8 mouse cellular contexts compared by ENCODE assay signal in the genomic region with DNA sequence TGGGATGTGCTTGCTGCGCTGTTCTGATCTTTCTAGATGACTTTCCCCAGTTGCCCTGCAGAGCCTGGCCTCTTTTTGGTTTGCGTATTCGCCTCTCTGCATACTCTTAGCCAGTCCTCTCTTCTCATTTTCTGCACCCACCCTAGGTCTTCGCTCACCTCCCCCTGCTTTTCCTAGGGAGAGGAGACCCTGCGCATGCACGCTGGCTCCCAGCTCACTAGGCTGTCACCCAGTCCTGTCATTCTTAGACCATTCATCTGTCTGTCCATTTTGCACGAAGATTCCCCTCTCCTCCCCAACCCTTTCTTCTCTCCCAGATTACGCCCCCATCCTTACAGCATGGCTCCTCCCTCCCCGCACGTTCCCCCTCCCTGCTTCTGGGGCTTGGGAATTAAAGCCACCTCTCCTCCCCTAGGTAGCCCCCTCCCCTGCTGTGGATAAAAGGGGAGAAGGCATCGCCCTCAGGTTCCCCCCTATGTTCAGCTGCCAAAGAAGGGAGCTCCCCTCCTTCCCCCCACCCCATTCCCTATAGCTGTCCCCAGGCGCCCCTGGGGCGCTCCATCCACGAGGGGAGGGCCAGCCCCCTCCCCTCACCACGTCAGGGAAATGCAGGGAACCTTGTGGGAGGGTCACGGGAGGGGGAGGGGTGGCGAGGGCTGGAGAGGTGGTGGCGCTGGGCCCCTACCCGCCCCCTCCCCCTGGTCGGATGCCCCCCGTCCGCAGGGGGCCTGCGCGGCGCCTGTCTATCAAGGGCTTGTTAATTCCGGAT. TPM values are rescaled to one million over a fixed set of nuclear protein-coding genes. Genes with fewer than 3 reads are reported as not detected.
DNase-seq lines count a peak whose midpoint lies in the region; ATAC-seq and TF ChIP-seq lines count a peak whose summit lies in the region.

No protein-coding gene starts in this region.

- peak overlapping the region; percentile 86 for H3K4me3 ChIP-seq in gastrocnemius, adult 2 months
- H3K4me3 ChIP-seq in hindbrain, embryonic 12.5 days = peak overlapping the region; percentile 43
- peak overlapping the region; percentile 48 for H3K4me3 ChIP-seq in midbrain, embryonic 16.5 days (ENCODE audit: low read depth, low read length)

- H3K4me1 ChIP-seq in hindbrain, embryonic 12.5 days = peaks cover 47% of the 10 kb centered on the region
- peaks cover 25% of the 10 kb centered on the region for H3K4me1 ChIP-seq in midbrain, embryonic 16.5 days (ENCODE audit: control insufficient read depth, insufficient read depth, low read length)

- ATAC-seq in hindbrain, embryonic 12.5 days (ENCODE audit: low FRiP score) = peak; percentile 44
- peak; percentile 44 for ATAC-seq in midbrain, embryonic 16.5 days
- ATAC-seq in erythroblast, adult 5-6 weeks (replicated peaks; ENCODE audit: low FRiP score, poor library complexity, severe bottlenecking) = no peak

- H3K4me2 ChIP-seq in hindbrain, embryonic 12.5 days (replicated peaks) = peak overlapping the region; percentile 85
- H3K4me2 ChIP-seq in midbrain, embryonic 16.5 days (ENCODE audit: low read length) = peak overlapping the region; percentile 92

- WGBS in hindbrain, embryonic 12.5 days = 3% methylated on average over 24 of the region's 26 CpGs
- 7% methylated on average over 14 of the region's 26 CpGs for WGBS in midbrain, embryonic 16.5 days

- H3K27ac ChIP-seq in gastrocnemius, adult 2 months = no peak overlapping the region
- H3K27ac ChIP-seq in hindbrain, embryonic 12.5 days = peak overlapping the region; percentile 95
- H3K27ac ChIP-seq in midbrain, embryonic 16.5 days (ENCODE audit: low read length) = peak overlapping the region; percentile 94

- no peak for TF ChIP-seq CTCF in gastrocnemius, adult 2 months (IDR thresholded peaks at IDR 0.05)

- intact Hi-C loops in gastrocnemius, adult 2 months (cut with DNase I) = no loop called here
- intact Hi-C loops in gastrocnemius, postnatal 14 days (cut with DNase I; ENCODE audit: low total_unique reads) = no loop called here

- DNase-seq in gastrocnemius, adult 2 months = no peak
- no peak for DNase-seq in gastrocnemius, postnatal 14 days
- DNase-seq in right cerebral cortex, postnatal 14 days = peak; percentile 51
- no peak for DNase-seq in right cerebral cortex, postnatal 36 days (ENCODE audit: low spot score in 2 of 2)
- DNase-seq in layer of hippocampus, adult 11-12 months (ENCODE audit: low spot score) = no peak

- H3K36me3 ChIP-seq in hindbrain, embryonic 12.5 days = no peaks in the 10 kb centered on the region
- peaks cover 8% of the 10 kb centered on the region for H3K36me3 ChIP-seq in midbrain, embryonic 16.5 days (ENCODE audit: control insufficient read depth, insufficient read depth, low read length)

- peaks cover 72% of the 10 kb centered on the region for H3K27me3 ChIP-seq in hindbrain, embryonic 12.5 days
- peaks cover under 1% of the 10 kb centered on the region; the same call in 1 of the 2 replicates for H3K27me3 ChIP-seq in midbrain, embryonic 16.5 days (ENCODE audit: control insufficient read depth, insufficient read depth, low read depth, low read length)

- no peaks in the 10 kb centered on the region for H3K9me3 ChIP-seq in hindbrain, embryonic 12.5 days (replicated peaks)
- H3K9me3 ChIP-seq in midbrain, embryonic 16.5 days (replicated peaks; ENCODE audit: control insufficient read depth, low read length, poor library complexity, severe bottlenecking) = no peaks in the 10 kb centered on the region

- peak overlapping the region; percentile 65 for H3K9ac ChIP-seq in hindbrain, embryonic 12.5 days
- peak overlapping the region; percentile 79 for H3K9ac ChIP-seq in midbrain, embryonic 16.5 days (ENCODE audit: low read depth, low read length)

RNA-seq across cellular contexts. Expression of a gene that starts 24.8 kb away (rescaled TPM):
- total RNA-seq in gastrocnemius, adult 2 months (2021) = 1 to 10 TPM; 2.3 to 3.6 TPM
- total RNA-seq in gastrocnemius, postnatal 14 days (2021) = under 1 TPM; 0.35 to 0.49 TPM
- polyA plus RNA-seq in hindbrain, embryonic 12.5 days (2016; fragmentation: Nextera tagmentation; extraction: Ambion mirVana) = 6.8 and 7.5 TPM in 2 replicates
- 57.4 and 73.2 TPM in 2 replicates for polyA plus RNA-seq in midbrain, embryonic 16.5 days (2015; fragmentation: Nextera tagmentation; extraction: Ambion mirVana)
- not detected in 2 replicates for total RNA-seq in erythroblast, adult 5-6 weeks (2015; ENCODE audit: low replicate concordance)
- total RNA-seq in erythroblast, adult 5-6 weeks (2017; ENCODE audit: low replicate concordance) = not detected in 2 replicates

RNA-seq across cellular contexts. Expression of a gene that starts 26.6 kb away (rescaled TPM):
- not detected for total RNA-seq in gastrocnemius, adult 2 months (2021)
- not detected for total RNA-seq in gastrocnemius, postnatal 14 days (2021)
- polyA plus RNA-seq in hindbrain, embryonic 12.5 days (2016; fragmentation: Nextera tagmentation; extraction: Ambion mirVana) = 1.1 and 1.9 TPM in 2 replicates
- polyA plus RNA-seq in midbrain, embryonic 16.5 days (2015; fragmentation: Nextera tagmentation; extraction: Ambion mirVana) = 2.0 and 3.6 TPM in 2 replicates
- total RNA-seq in erythroblast, adult 5-6 weeks (2015; ENCODE audit: low replicate concordance) = not detected in 2 replicates
- not detected in 2 replicates for total RNA-seq in erythroblast, adult 5-6 weeks (2017; ENCODE audit: low replicate concordance)

RNA-seq across cellular contexts. Expression of a gene that starts 49.0 kb away (rescaled TPM):
- total RNA-seq in gastrocnemius, adult 2 months (2021) = under 1 TPM; 0.31 to 0.59 TPM
- under 1 TPM; 0.73 to 0.80 TPM for total RNA-seq in gastrocnemius, postnatal 14 days (2021)
- polyA plus RNA-seq in hindbrain, embryonic 12.5 days (2016; fragmentation: Nextera tagmentation; extraction: Ambion mirVana) = 12.5 and 12.8 TPM in 2 replicates
- 35.6 and 36.8 TPM in 2 replicates for polyA plus RNA-seq in midbrain, embryonic 16.5 days (2015; fragmentation: Nextera tagmentation; extraction: Ambion mirVana)
- not detected in 2 replicates for total RNA-seq in erythroblast, adult 5-6 weeks (2015; ENCODE audit: low replicate concordance)
- not detected in 2 replicates for total RNA-seq in erythroblast, adult 5-6 weeks (2017; ENCODE audit: low replicate concordance)

RNA-seq across cellular contexts. Expression of a gene that starts 52.4 kb away (rescaled TPM):
- total RNA-seq in gastrocnemius, adult 2 months (2021) = 1 to 10 TPM in 1 of 2 experiments, under 1 TPM in 1; 0.59 to 2.2 TPM
- 1 to 10 TPM; 4.2 to 5.6 TPM for total RNA-seq in gastrocnemius, postnatal 14 days (2021)
- 2.0 and 2.9 TPM in 2 replicates for polyA plus RNA-seq in hindbrain, embryonic 12.5 days (2016; fragmentation: Nextera tagmentation; extraction: Ambion mirVana)
- 4.0 and 4.2 TPM in 2 replicates for polyA plus RNA-seq in midbrain, embryonic 16.5 days (2015; fragmentation: Nextera tagmentation; extraction: Ambion mirVana)
- 0.19 and 0.63 TPM in 2 replicates for total RNA-seq in erythroblast, adult 5-6 weeks (2015; ENCODE audit: low replicate concordance)
- total RNA-seq in erythroblast, adult 5-6 weeks (2017; ENCODE audit: low replicate concordance) = 0.28 and 1.0 TPM in 2 replicates
